Mouse (Mus musculus) MEL (cell line): ENCODE results near the gene Tmem236. TPM values are rescaled to one million over a fixed set of nuclear protein-coding genes. Genes with fewer than 3 reads are reported as not detected.

Source experiments
- DNase-seq: peaks from one replicate; pipeline ENCODE4 v3.0.0; 2011; ENCODE audit warnings: low read depth, low spot score
- H3K27ac ChIP-seq: 2 replicates; pipeline ENCODE4 v1.5.1; 2012; ENCODE audit warnings: low read depth, mild to moderate bottlenecking, control low read depth, low read length, moderate library complexity; ENCODE audit not compliant: control insufficient read depth
- H3K27me3 ChIP-seq, 2 experiments: fragments of 150-350 bp in 1 of 2; sonication (generic) in 1 of 2; 2 replicates each; pipeline ENCODE4 v1.6.1; 2012; ENCODE audit warnings: low read length in 2 of 2, mild to moderate bottlenecking in 2 of 2, improper control_type of control experiment in 1 of 2, moderate library complexity in 1 of 2; ENCODE audit not compliant: insufficient read depth in 2 of 2, control insufficient read depth in 1 of 2
- H3K36me3 ChIP-seq, 2 experiments: 2 replicates each; pipeline ENCODE4 v1.6.1; 2012 to 2014; ENCODE audit warnings: low read length in 2 of 2, improper control_type of control experiment in 1 of 2, inconsistent platforms in 1 of 2, mild to moderate bottlenecking in 1 of 2; ENCODE audit not compliant: insufficient read depth in 2 of 2, control insufficient read depth in 1 of 2
- H3K4me1 ChIP-seq, 2 experiments: fragments of 150-350 bp in 1 of 2; sonication (generic) in 1 of 2; 2 replicates each; pipeline ENCODE4 v1.6.1; 2012; ENCODE audit warnings: low read length in 2 of 2, improper control_type of control experiment in 1 of 2, mild to moderate bottlenecking in 1 of 2; ENCODE audit not compliant: insufficient read depth in 2 of 2, control insufficient read depth in 1 of 2
- H3K4me3 ChIP-seq, 2 experiments: fragments of 150-350 bp in 1 of 2; sonication (generic) in 1 of 2; 2 replicates each; pipeline ENCODE4 v1.5.1; 2012; ENCODE audit warnings: low read depth in 2 of 2, low read length in 2 of 2, mild to moderate bottlenecking in 2 of 2, moderate library complexity in 2 of 2, control low read depth in 1 of 2, improper control_type of control experiment in 1 of 2; ENCODE audit not compliant: control insufficient read depth in 1 of 2, insufficient read depth in 1 of 2
- H3K79me2 ChIP-seq: 2 replicates; pipeline ENCODE4 v1.6.1; 2012; ENCODE audit warnings: mild to moderate bottlenecking, low read length, moderate library complexity; ENCODE audit not compliant: control insufficient read depth, poor library complexity, insufficient read depth
- H3K9ac ChIP-seq: 2 replicates; pipeline ENCODE4 v1.6.1; 2012; ENCODE audit warnings: low read depth, mild to moderate bottlenecking, control low read depth, low read length, moderate library complexity; ENCODE audit not compliant: control insufficient read depth, poor library complexity, severe bottlenecking
- H3K9me3 ChIP-seq: fragments of 150-350 bp; sonication (generic); replicated peaks from 2 replicates; pipeline ENCODE4 v1.6.1; 2012; ENCODE audit warnings: mild to moderate bottlenecking, low read length, improper control_type of control experiment, moderate library complexity; ENCODE audit not compliant: insufficient read depth
- CTCF ChIP-seq, 3 experiments: IDR thresholded peaks in 2 of 3; conservative IDR thresholded peaks in 1 of 3; 2 replicates each; pipeline ENCODE4 v1.5.1; 2011 to 2012; ENCODE audit warnings: low read length in 3 of 3, low read depth in 2 of 3, mild to moderate bottlenecking in 2 of 3, improper control_type of control experiment in 1 of 3, inconsistent platforms in 1 of 3, mixed read lengths in 1 of 3, moderate library complexity in 1 of 3; ENCODE audit not compliant: control insufficient read depth in 1 of 3, insufficient read depth in 1 of 3, poor library complexity in 1 of 3, severe bottlenecking in 1 of 3
- ELF1 ChIP-seq: IDR thresholded peaks from 2 replicates; pipeline ENCODE4 v1.6.1; 2014; ENCODE audit warnings: low read depth, mild to moderate bottlenecking, inconsistent platforms, low read length, improper control_type of control experiment, moderate library complexity
- ETS1 ChIP-seq: IDR thresholded peaks from 2 replicates; pipeline ENCODE4 v1.6.1; 2012; ENCODE audit warnings: low read depth, mild to moderate bottlenecking, inconsistent platforms, low read length, improper control_type of control experiment, moderate library complexity
- GABPA ChIP-seq: IDR thresholded peaks from 2 replicates; pipeline ENCODE4 v1.6.1; 2012; ENCODE audit warnings: low read depth, mild to moderate bottlenecking, inconsistent platforms, low read length, improper control_type of control experiment, moderate library complexity
- JUND ChIP-seq: IDR thresholded peaks from 2 replicates; pipeline ENCODE4 v1.6.1; 2011; ENCODE audit warnings: low read depth, mild to moderate bottlenecking, improper control_type of control experiment, low read length
- MAFK ChIP-seq: IDR thresholded peaks from 2 replicates; pipeline ENCODE4 v1.6.1; 2011; ENCODE audit warnings: low read depth, mild to moderate bottlenecking, low read length, improper control_type of control experiment, borderline replicate concordance
- MXI1 ChIP-seq: IDR thresholded peaks from 2 replicates; pipeline ENCODE4 v1.6.1; 2011; ENCODE audit warnings: mild to moderate bottlenecking, low read depth, low read length, improper control_type of control experiment
- MYB ChIP-seq: IDR thresholded peaks from 2 replicates; pipeline ENCODE4 v1.6.1; 2011; ENCODE audit warnings: mild to moderate bottlenecking, low read depth, low read length, improper control_type of control experiment
- NRF1 ChIP-seq: IDR thresholded peaks from 2 replicates; pipeline ENCODE4 v1.6.1; 2014; ENCODE audit warnings: low read depth, mild to moderate bottlenecking, inconsistent platforms, low read length, improper control_type of control experiment, moderate library complexity; ENCODE audit not compliant: poor library complexity, insufficient read depth, severe bottlenecking
- POLR2A ChIP-seq, 2 experiments: IDR thresholded peaks; 2 replicates each; pipeline ENCODE4 v1.6.1; 2011 to 2012; ENCODE audit warnings: low read length in 2 of 2, mild to moderate bottlenecking in 2 of 2, control low read depth in 1 of 2, improper control_type of control experiment in 1 of 2, low read depth in 1 of 2, moderate library complexity in 1 of 2; ENCODE audit not compliant: control insufficient read depth in 1 of 2, insufficient read depth in 1 of 2, poor library complexity in 1 of 2
- POLR2AphosphoS5 ChIP-seq: IDR thresholded peaks from 2 replicates; pipeline ENCODE4 v1.6.1; 2012; ENCODE audit warnings: low read depth, borderline replicate concordance, mild to moderate bottlenecking, inconsistent platforms, low read length, moderate library complexity, mixed read lengths
- RCOR1 ChIP-seq: IDR thresholded peaks from 2 replicates; pipeline ENCODE4 v1.6.1; 2012; ENCODE audit warnings: low read depth, mild to moderate bottlenecking, inconsistent platforms, low read length, improper control_type of control experiment
- SIN3A ChIP-seq: IDR thresholded peaks from 2 replicates; pipeline ENCODE4 v1.6.1; 2012; ENCODE audit warnings: low read length, improper control_type of control experiment, inconsistent platforms
- SMC3 ChIP-seq: IDR thresholded peaks from 2 replicates; pipeline ENCODE4 v1.6.1; 2011; ENCODE audit warnings: low read depth, low read length, improper control_type of control experiment
- ZKSCAN1 ChIP-seq: IDR thresholded peaks from 2 replicates; pipeline ENCODE4 v1.6.1; 2012; ENCODE audit warnings: low read depth, mild to moderate bottlenecking, inconsistent platforms, low read length, improper control_type of control experiment, moderate library complexity
- polyA plus RNA-seq, 2 experiments: library from polyadenylated mRNA; stranded (reverse) in 1 of 2; unstranded in 1 of 2; fragments of >175 nt in 1 of 2; fragments of >200 nt in 1 of 2; gene quantifications; 2 replicates each; pipeline versions ENCODE4 v1.2.1 to v1.2.4; 2012; ENCODE audit warnings: low replicate concordance in 2 of 2, low read depth in 1 of 2; ENCODE audit not compliant: insufficient read length in 2 of 2, insufficient read depth in 1 of 2, missing spikeins in 1 of 2
- total RNA-seq: library from RNA; depleted of rRNA; stranded (reverse); fragments of 300-350 nt; gene quantifications from 2 replicates; pipeline ENCODE4 v1.2.3, GENCODE M21; 2012

Tmem236 gene
- total and polyA plus RNA-seq, 3 experiments, result 0.04 to 0.06 TPM; not detected in 1

DNA sequence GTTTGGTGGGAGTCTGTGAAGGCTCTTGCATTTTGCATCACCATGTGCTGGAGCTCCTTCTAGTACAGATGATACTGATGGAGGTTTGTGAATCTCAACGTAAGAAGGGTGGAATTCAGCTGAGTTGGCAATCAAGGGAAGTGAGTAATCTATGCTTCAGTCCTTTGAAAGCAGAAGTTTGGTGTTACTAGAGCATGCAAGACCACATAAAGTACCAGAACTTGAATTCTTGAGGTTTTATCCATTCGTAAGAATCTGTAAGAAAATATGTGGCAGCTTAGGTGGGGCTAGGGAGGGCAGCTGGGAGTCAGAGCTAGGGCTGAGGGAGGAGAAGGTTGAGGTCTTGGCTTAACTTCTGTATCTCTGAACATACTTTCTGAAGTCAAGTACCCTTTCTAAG lies 70.3 kb downstream of the Tmem236 start:
- H3K4me1 ChIP-seq, result peaks cover 0 to 2% of the 10 kb centered on the region in 2 experiments; a peak in 1 of 4 replicates
- H3K9me3 ChIP-seq, result no peaks in the 10 kb centered on the region
- H3K36me3 ChIP-seq, result no peaks in the 10 kb centered on the region
- peak; percentile 50 for DNase-seq
- H3K9ac ChIP-seq, result no peak overlapping the region
- H3K79me2 ChIP-seq, result no peaks in the 10 kb centered on the region
- H3K27ac ChIP-seq, result no peak overlapping the region
- peak overlapping the region; percentile 56 to 90 for H3K4me3 ChIP-seq
- H3K27me3 ChIP-seq, result peaks cover 0 to 2% of the 10 kb centered on the region in 2 experiments; a peak in 2 of 4 replicates
- no peak for TF ChIP-seq RCOR1
- peak; percentile 75; the same call in 1 of the 2 replicates for TF ChIP-seq MAFK
- TF ChIP-seq MXI1, result no peak
- TF ChIP-seq ZKSCAN1, result no peak

DNA sequence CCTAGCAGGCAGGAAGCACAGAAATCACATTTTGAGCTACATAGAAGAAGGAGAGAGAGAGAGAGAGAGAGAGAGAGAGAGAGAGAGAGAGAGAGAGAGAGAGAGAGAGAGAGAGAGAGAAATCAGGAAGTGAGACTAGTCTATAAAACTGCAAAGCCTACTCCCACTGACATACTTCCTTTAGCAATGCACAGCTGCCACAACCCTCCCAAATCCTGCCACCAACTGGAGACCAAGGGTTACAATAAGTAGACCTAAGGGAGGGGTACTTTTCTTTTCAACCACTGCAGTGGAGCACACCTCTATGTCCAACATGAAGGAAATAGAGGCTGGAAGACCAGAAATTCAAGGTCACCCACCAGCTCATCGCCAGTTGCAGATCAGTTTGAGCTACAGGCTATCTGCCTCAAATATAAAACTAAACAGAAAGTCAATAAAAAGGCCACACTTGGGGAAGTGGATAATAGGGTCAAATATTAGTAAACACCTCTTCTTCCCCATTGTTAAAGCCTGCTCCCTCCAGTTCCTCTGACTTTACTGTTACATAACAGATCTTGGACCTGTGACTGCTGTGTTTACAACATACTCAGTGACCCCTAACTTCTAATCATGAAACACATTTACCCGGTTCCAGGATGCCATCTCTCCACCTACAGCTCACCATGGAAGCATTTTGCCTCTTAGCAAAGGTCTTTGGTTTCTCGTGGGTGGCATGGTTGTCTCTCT lies 75.7 kb downstream of the Tmem236 start:
- peak; percentile 52 for DNase-seq
- H3K27ac ChIP-seq, result no peak overlapping the region
- H3K36me3 ChIP-seq, result peaks cover 0 to 4% of the 10 kb centered on the region in 2 experiments; a peak in 2 of 4 replicates
- H3K27me3 ChIP-seq, result peaks cover 0 to 2% of the 10 kb centered on the region in 2 experiments; a peak in 2 of 4 replicates
- H3K9ac ChIP-seq, result no peak overlapping the region
- peaks cover 0 to 3% of the 10 kb centered on the region in 2 experiments; a peak in 2 of 4 replicates for H3K4me1 ChIP-seq
- H3K79me2 ChIP-seq, result no peaks in the 10 kb centered on the region
- H3K4me3 ChIP-seq, result no peak overlapping the region
- no peaks in the 10 kb centered on the region for H3K9me3 ChIP-seq
- no peak for TF ChIP-seq POLR2AphosphoS5
- TF ChIP-seq ETS1, result 0 out of 2 replicates have a peak, but pooled peaks have one; percentile 45
- peak; percentile 10; the same call in 1 of the 2 replicates for TF ChIP-seq SMC3
- TF ChIP-seq GABPA, result no peak
- TF ChIP-seq MYB, result no peak
- TF ChIP-seq SIN3A, result no peak
- TF ChIP-seq ELF1, result peak; percentile 46; the same call in 1 of the 2 replicates
- TF ChIP-seq NRF1, result no peak
- TF ChIP-seq CTCF (IDR thresholded peaks at IDR 0.05 in 2 of 3, conservative IDR thresholded peaks at IDR 0.05 in 1 of 3; ENCODE audit: control insufficient read depth in 1 of 3, insufficient read depth in 1 of 3, low read depth in 2 of 3, low read length in 3 of 3, poor library complexity in 1 of 3, severe bottlenecking in 1 of 3), result peak in 1 of 3 experiments; percentile 16; a peak in 1 of 6 replicates
- TF ChIP-seq JUND, result peak; percentile 98
- TF ChIP-seq POLR2A (IDR thresholded peaks at IDR 0.05; ENCODE audit: control insufficient read depth in 1 of 2, insufficient read depth in 1 of 2, low read depth in 1 of 2, low read length in 2 of 2, poor library complexity in 1 of 2), result no peak
